Mouse (Mus musculus) heart, adult 10 weeks (tissue): ENCODE results near the gene Fus. TPM values are rescaled to one million over a fixed set of nuclear protein-coding genes. Genes with fewer than 3 reads are reported as not detected.

Source experiments
- polyA plus RNA-seq: library from polyadenylated mRNA; stranded (reverse); fragments of 350-450 nt; fragmentation: Illumina TruSeq; extraction: RNeasy Lipid Tissue Mini Kit (QIAGEN cat#74804); gene quantifications from one replicate; pipeline ENCODE4 v1.2.3, GENCODE M21; 2014; ENCODE audit warnings: low read depth, low replicate concordance

Gene Fus
- 387 TPM for polyA plus RNA-seq

GRCm38 (mm10) chr7:127967004-127967921, at the start of gene Fus:
TSS of gene Fus (plus strand) at chr7:127967457.

GRCm38 (mm10) chr7:127929923-127930322, 37.3 kb upstream of the Fus start, which contains the start of gene Prss8:
TSS of gene Prss8 (minus strand) at chr7:127930104.

GRCm38 (mm10) chr7:127946470-127947023, 20.7 kb upstream of the Fus start, which contains the start of gene Prss36:
TSS of gene Prss36 (minus strand) at chr7:127946725.

GRCm38 (mm10) chr7:127993341-127993977, 26.2 kb downstream of the Fus start, which contains the start of gene Pycard:
TSS of gene Pycard (minus strand) at chr7:127993867.

GRCm38 (mm10) chr7:128003688-128004087, 36.4 kb downstream of the Fus start, which contains the start of gene Trim72:
TSS of gene Trim72 (plus strand) at chr7:128003949.

Other genes starting within 250 kb of the Fus start
- not detected for gene Ctf2, start 235.3 kb upstream of the Fus start, polyA plus RNA-seq
- 3.5 TPM for gene Fbxl19, start 222.9 kb upstream of the Fus start, polyA plus RNA-seq
- gene Orai3, start 197.6 kb upstream of the Fus start, polyA plus RNA-seq: 27.5 TPM
- gene Setd1a, start 190.8 kb upstream of the Fus start, polyA plus RNA-seq: 13.0 TPM
- not detected for gene Gm49388, start 181.8 kb upstream of the Fus start, polyA plus RNA-seq
- 31.7 TPM for gene Hsd3b7, start 166.9 kb upstream of the Fus start, polyA plus RNA-seq
- 107 TPM for gene Stx4a, start 143.2 kb upstream of the Fus start, polyA plus RNA-seq
- gene Stx1b, start 142.9 kb upstream of the Fus start, polyA plus RNA-seq: 1.1 TPM
- 12.2 TPM for gene Zfp646, start 91.2 kb upstream of the Fus start, polyA plus RNA-seq
- 3.6 TPM for gene Zfp668, start 90.6 kb upstream of the Fus start, polyA plus RNA-seq
- 2.9 TPM for gene Prss53, start 76.5 kb upstream of the Fus start, polyA plus RNA-seq
- not detected for gene Gm21974, start 72.0 kb upstream of the Fus start, polyA plus RNA-seq
- 36.8 TPM for gene Vkorc1, start 71.8 kb upstream of the Fus start, polyA plus RNA-seq
- gene Bckdk, start 63.4 kb upstream of the Fus start, polyA plus RNA-seq: 90.4 TPM
- gene Kat8, start 54.9 kb upstream of the Fus start, polyA plus RNA-seq: 23.7 TPM
- not detected for gene Prss8, start 37.4 kb upstream of the Fus start, polyA plus RNA-seq
- gene Prss36, start 20.7 kb upstream of the Fus start, polyA plus RNA-seq: 16.2 TPM
- gene Pycard, start 26.4 kb downstream of the Fus start, polyA plus RNA-seq: 15.1 TPM
- 255 TPM for gene Trim72, start 36.5 kb downstream of the Fus start, polyA plus RNA-seq
- gene Itgam, start 95.2 kb downstream of the Fus start, polyA plus RNA-seq: 2.3 TPM
- not detected for gene Gm49368, start 95.2 kb downstream of the Fus start, polyA plus RNA-seq
- gene Itgax, start 162.1 kb downstream of the Fus start, polyA plus RNA-seq: 0.13 TPM
- not detected for gene Itgad, start 186.9 kb downstream of the Fus start, polyA plus RNA-seq
- gene Cox6a2, start 238.9 kb downstream of the Fus start, polyA plus RNA-seq: 3,732 TPM